Mouse (Mus musculus) MEL (cell line): ENCODE results near the gene Ifi206. TPM values are rescaled to one million over a fixed set of nuclear protein-coding genes. Genes with fewer than 3 reads are reported as not detected.
"Not testable (repeated sequence)": the region's sequence is repeated elsewhere in the genome, so short reads cannot be mapped to it uniquely, and the experiment has no call there.

ENCODE experiments used
- DNase-seq: peaks from one replicate; pipeline ENCODE4 v3.0.0; 2011; ENCODE audit warnings: low read depth, low spot score
- H3K27ac ChIP-seq: 2 replicates; pipeline ENCODE4 v1.5.1; 2012; ENCODE audit warnings: low read depth, mild to moderate bottlenecking, control low read depth, low read length, moderate library complexity; ENCODE audit not compliant: control insufficient read depth
- H3K27me3 ChIP-seq, 2 experiments: fragments of 150-350 bp in 1 of 2; sonication (generic) in 1 of 2; 2 replicates each; pipeline ENCODE4 v1.6.1; 2012; ENCODE audit warnings: low read length in 2 of 2, mild to moderate bottlenecking in 2 of 2, improper control_type of control experiment in 1 of 2, moderate library complexity in 1 of 2; ENCODE audit not compliant: insufficient read depth in 2 of 2, control insufficient read depth in 1 of 2
- H3K36me3 ChIP-seq, 2 experiments: 2 replicates each; pipeline ENCODE4 v1.6.1; 2012 to 2014; ENCODE audit warnings: low read length in 2 of 2, improper control_type of control experiment in 1 of 2, inconsistent platforms in 1 of 2, mild to moderate bottlenecking in 1 of 2; ENCODE audit not compliant: insufficient read depth in 2 of 2, control insufficient read depth in 1 of 2
- H3K4me1 ChIP-seq, 2 experiments: fragments of 150-350 bp in 1 of 2; sonication (generic) in 1 of 2; 2 replicates each; pipeline ENCODE4 v1.6.1; 2012; ENCODE audit warnings: low read length in 2 of 2, improper control_type of control experiment in 1 of 2, mild to moderate bottlenecking in 1 of 2; ENCODE audit not compliant: insufficient read depth in 2 of 2, control insufficient read depth in 1 of 2
- H3K4me3 ChIP-seq, 2 experiments: fragments of 150-350 bp in 1 of 2; sonication (generic) in 1 of 2; 2 replicates each; pipeline ENCODE4 v1.5.1; 2012; ENCODE audit warnings: low read depth in 2 of 2, low read length in 2 of 2, mild to moderate bottlenecking in 2 of 2, moderate library complexity in 2 of 2, control low read depth in 1 of 2, improper control_type of control experiment in 1 of 2; ENCODE audit not compliant: control insufficient read depth in 1 of 2, insufficient read depth in 1 of 2
- H3K79me2 ChIP-seq: 2 replicates; pipeline ENCODE4 v1.6.1; 2012; ENCODE audit warnings: mild to moderate bottlenecking, low read length, moderate library complexity; ENCODE audit not compliant: control insufficient read depth, poor library complexity, insufficient read depth
- H3K9ac ChIP-seq: 2 replicates; pipeline ENCODE4 v1.6.1; 2012; ENCODE audit warnings: low read depth, mild to moderate bottlenecking, control low read depth, low read length, moderate library complexity; ENCODE audit not compliant: control insufficient read depth, poor library complexity, severe bottlenecking
- H3K9me3 ChIP-seq: fragments of 150-350 bp; sonication (generic); replicated peaks from 2 replicates; pipeline ENCODE4 v1.6.1; 2012; ENCODE audit warnings: mild to moderate bottlenecking, low read length, improper control_type of control experiment, moderate library complexity; ENCODE audit not compliant: insufficient read depth
- BHLHE40 ChIP-seq: IDR thresholded peaks from 2 replicates; pipeline ENCODE4 v1.6.1; 2012; ENCODE audit warnings: low read depth, mild to moderate bottlenecking, inconsistent platforms, low read length, improper control_type of control experiment, borderline replicate concordance
- CHD1 ChIP-seq: IDR thresholded peaks from 2 replicates; pipeline ENCODE4 v1.6.1; 2012; ENCODE audit warnings: low read depth, mild to moderate bottlenecking, inconsistent platforms, low read length, improper control_type of control experiment
- CHD2 ChIP-seq: IDR thresholded peaks from 2 replicates; pipeline ENCODE4 v1.6.1; 2011; ENCODE audit warnings: low read length, improper control_type of control experiment
- CTCF ChIP-seq, 3 experiments: IDR thresholded peaks in 2 of 3; conservative IDR thresholded peaks in 1 of 3; 2 replicates each; pipeline ENCODE4 v1.5.1; 2011 to 2012; ENCODE audit warnings: low read length in 3 of 3, low read depth in 2 of 3, mild to moderate bottlenecking in 2 of 3, improper control_type of control experiment in 1 of 3, inconsistent platforms in 1 of 3, mixed read lengths in 1 of 3, moderate library complexity in 1 of 3; ENCODE audit not compliant: control insufficient read depth in 1 of 3, insufficient read depth in 1 of 3, poor library complexity in 1 of 3, severe bottlenecking in 1 of 3
- ELF1 ChIP-seq: IDR thresholded peaks from 2 replicates; pipeline ENCODE4 v1.6.1; 2014; ENCODE audit warnings: low read depth, mild to moderate bottlenecking, inconsistent platforms, low read length, improper control_type of control experiment, moderate library complexity
- EP300 ChIP-seq, 2 experiments: IDR thresholded peaks; 2 replicates each; pipeline ENCODE4 v1.6.1; 2011; ENCODE audit warnings: improper control_type of control experiment in 2 of 2, low read length in 2 of 2, low read depth in 1 of 2, mild to moderate bottlenecking in 1 of 2
- KAT2A ChIP-seq: conservative IDR thresholded peaks from 2 replicates; pipeline ENCODE4 v1.6.1; 2012; ENCODE audit warnings: low read depth, low read length, improper control_type of control experiment, inconsistent platforms
- MYC ChIP-seq: IDR thresholded peaks from 2 replicates; pipeline ENCODE4 v1.6.1; 2011; ENCODE audit warnings: low read depth, mild to moderate bottlenecking, low read length, improper control_type of control experiment, moderate library complexity
- POLR2A ChIP-seq, 2 experiments: IDR thresholded peaks; 2 replicates each; pipeline ENCODE4 v1.6.1; 2011 to 2012; ENCODE audit warnings: low read length in 2 of 2, mild to moderate bottlenecking in 2 of 2, control low read depth in 1 of 2, improper control_type of control experiment in 1 of 2, low read depth in 1 of 2, moderate library complexity in 1 of 2; ENCODE audit not compliant: control insufficient read depth in 1 of 2, insufficient read depth in 1 of 2, poor library complexity in 1 of 2
- SMC3 ChIP-seq: IDR thresholded peaks from 2 replicates; pipeline ENCODE4 v1.6.1; 2011; ENCODE audit warnings: low read depth, low read length, improper control_type of control experiment
- TBP ChIP-seq: IDR thresholded peaks from 2 replicates; pipeline ENCODE4 v1.8.0; 2011; ENCODE audit warnings: low read depth, low read length, improper control_type of control experiment
- TCF12 ChIP-seq: IDR thresholded peaks from 2 replicates; pipeline ENCODE4 v1.6.1; 2014; ENCODE audit warnings: low read depth, mild to moderate bottlenecking, inconsistent platforms, low read length, improper control_type of control experiment, moderate library complexity
- ZC3H11A ChIP-seq: IDR thresholded peaks from 2 replicates; pipeline ENCODE4 v1.6.1; 2012; ENCODE audit warnings: low read depth, mild to moderate bottlenecking, inconsistent platforms, low read length, improper control_type of control experiment
- ZKSCAN1 ChIP-seq: IDR thresholded peaks from 2 replicates; pipeline ENCODE4 v1.6.1; 2012; ENCODE audit warnings: low read depth, mild to moderate bottlenecking, inconsistent platforms, low read length, improper control_type of control experiment, moderate library complexity
- polyA plus RNA-seq, 2 experiments: library from polyadenylated mRNA; stranded (reverse) in 1 of 2; unstranded in 1 of 2; fragments of >175 nt in 1 of 2; fragments of >200 nt in 1 of 2; gene quantifications; 2 replicates each; pipeline versions ENCODE4 v1.2.1 to v1.2.4; 2012; ENCODE audit warnings: low replicate concordance in 2 of 2, low read depth in 1 of 2; ENCODE audit not compliant: insufficient read length in 2 of 2, insufficient read depth in 1 of 2, missing spikeins in 1 of 2
- total RNA-seq: library from RNA; depleted of rRNA; stranded (reverse); fragments of 300-350 nt; gene quantifications from 2 replicates; pipeline ENCODE4 v1.2.3, GENCODE M21; 2012

The Ifi206 gene
- total and polyA plus RNA-seq, 3 experiments: not detected

- H3K27me3 ChIP-seq, H3K4me3 ChIP-seq, H3K4me1 ChIP-seq, H3K36me3 ChIP-seq, H3K9me3 ChIP-seq, DNase-seq, H3K27ac ChIP-seq, H3K79me2 ChIP-seq, H3K9ac ChIP-seq: not testable (repeated sequence)
Observed at GRCm38 (mm10) chr1:173480399-173481181, 10.3 kb downstream of the Ifi206 start.

DNA sequence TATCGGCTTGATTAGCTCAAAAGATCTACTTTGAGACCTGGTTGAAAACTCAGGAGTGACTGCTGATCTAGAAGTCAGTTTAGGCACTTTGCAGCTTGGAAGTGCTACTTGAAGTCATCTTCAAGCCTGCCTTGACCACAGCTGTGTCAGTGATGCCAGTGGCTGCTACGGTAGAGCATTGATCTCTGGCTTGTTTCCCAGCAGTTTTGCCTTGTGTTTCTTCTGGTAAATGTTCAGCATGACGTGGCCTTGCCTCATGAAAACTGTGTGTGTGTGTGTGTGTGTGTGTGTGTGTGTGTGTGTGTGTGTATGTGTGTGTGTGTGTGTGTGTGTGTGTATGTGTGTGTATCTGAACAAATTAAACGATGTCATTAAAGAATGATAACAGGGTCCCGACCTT is 34.1 kb downstream of the Ifi206 start:
- TF ChIP-seq ZKSCAN1 (no peak), TCF12 (no peak), KAT2A (no peak), CHD1 (no peak), BHLHE40 (no peak)
- no peaks in the 10 kb centered on the region for H3K36me3 ChIP-seq
- H3K9ac ChIP-seq: no peak overlapping the region
- no peak overlapping the region for H3K27ac ChIP-seq
- no peaks in the 10 kb centered on the region for H3K79me2 ChIP-seq
- no peaks in the 10 kb centered on the region for H3K27me3 ChIP-seq
- H3K4me1 ChIP-seq: no peaks in the 10 kb centered on the region
- no peaks in the 10 kb centered on the region for H3K9me3 ChIP-seq
- H3K4me3 ChIP-seq: no peak overlapping the region
- no peak for DNase-seq

GRCm38 (mm10) chr1:173456139-173456754 is 34.6 kb downstream of the Ifi206 start:
- Histone ChIP-seq H3K79me2 (no peaks in the 10 kb centered on the region), H3K27ac (no peak overlapping the region), H3K36me3 (no peaks in the 10 kb centered on the region), H3K27me3 (no peaks in the 10 kb centered on the region), H3K9me3 (no peaks in the 10 kb centered on the region), H3K9ac (no peak overlapping the region), H3K4me1 (no peaks in the 10 kb centered on the region), H3K4me3 (no peak overlapping the region)
- peak; percentile 78 for DNase-seq
- TF ChIP-seq POLR2A (IDR thresholded peaks at IDR 0.05; ENCODE audit: control insufficient read depth in 1 of 2, insufficient read depth in 1 of 2, low read depth in 1 of 2, low read length in 2 of 2, poor library complexity in 1 of 2) (no peak), CHD2 (no peak), TBP (no peak), ZC3H11A (peak; percentile 93), MYC (no peak), ELF1 (no peak), EP300 (IDR thresholded peaks at IDR 0.05; ENCODE audit: low read depth in 1 of 2, low read length in 2 of 2) (no peak), CHD1 (no peak), SMC3 (peak; percentile 91), BHLHE40 (no peak), CTCF (IDR thresholded peaks at IDR 0.05 in 2 of 3, conservative IDR thresholded peaks at IDR 0.05 in 1 of 3; ENCODE audit: control insufficient read depth in 1 of 3, insufficient read depth in 1 of 3, low read depth in 2 of 3, low read length in 3 of 3, poor library complexity in 1 of 3, severe bottlenecking in 1 of 3) (peak; percentile 31 to 91 (median 84); a peak in 5 of 6 replicates)
